Mouse (Mus musculus) heart, postnatal 4 days (tissue): ENCODE measurements around the gene Vmn1r159. TPM values are rescaled to one million over a fixed set of nuclear protein-coding genes. Genes with fewer than 3 reads are reported as not detected.
"Not testable (repeated sequence)": the region's sequence is repeated elsewhere in the genome, so short reads cannot be mapped to it uniquely, and the experiment has no call there.

Source experiments
- DNase-seq: peaks from one replicate; pipeline ENCODE4 v3.0.0; 2021
- total RNA-seq, 2 experiments: library from RNA; stranded (reverse); gene quantifications; 2 replicates each; pipeline ENCODE4 v1.2.3; 2021

Gene Vmn1r159
- not detected for total RNA-seq

DNA sequence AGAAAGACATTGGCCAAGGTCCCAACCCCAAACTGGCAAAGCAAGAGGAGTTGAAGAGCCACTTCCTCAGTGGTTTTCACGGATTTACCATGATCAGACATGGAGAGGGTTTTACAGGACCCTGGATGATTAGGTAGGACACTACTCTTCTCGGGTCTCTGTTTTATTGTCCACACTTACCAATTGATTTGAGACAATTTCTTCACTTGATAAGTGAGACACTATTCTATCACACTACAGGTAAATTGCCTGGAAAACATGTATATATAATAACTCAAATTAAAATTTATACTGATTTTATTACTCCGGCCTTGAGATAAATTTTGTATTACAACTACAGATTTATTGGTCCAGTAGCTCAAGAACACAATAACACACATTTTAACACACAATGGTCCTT is at the start of gene Vmn1r159:
Gene Vmn1r159, minus strand, starts transcription at position 101 of the 400 bp plus-strand sequence.
- DNase-seq = not testable (repeated sequence)

DNA sequence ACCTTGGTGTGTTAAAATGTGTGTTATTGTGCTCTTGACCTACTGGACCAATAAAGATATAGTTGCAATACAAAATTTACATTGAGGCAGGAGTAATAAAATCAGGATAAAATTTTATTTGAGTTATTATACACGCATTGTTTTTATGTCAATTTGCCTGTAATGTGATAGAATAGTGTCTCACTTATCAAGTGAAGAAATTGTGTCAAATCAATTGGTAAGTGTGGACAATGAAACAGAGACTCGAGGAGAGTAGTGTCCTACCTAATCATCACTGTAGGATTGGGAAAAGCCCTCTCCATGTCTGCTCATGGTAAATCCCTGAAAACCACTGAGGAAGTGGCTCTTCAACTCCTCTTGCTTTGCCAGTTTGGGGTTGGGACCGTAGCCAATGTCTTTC is 27.5 kb upstream of the Vmn1r159 start, which contains the start of gene Vmn1r160:
Gene Vmn1r160, plus strand, starts transcription at position 301 of the 400 bp plus-strand sequence.
- not testable (repeated sequence) for DNase-seq

Other genes starting within 250 kb of the Vmn1r159 start
- not detected for gene Vmn1r155, start 185.6 kb downstream of the Vmn1r159 start, total RNA-seq
- not detected for gene Gm8693, start 151.3 kb downstream of the Vmn1r159 start, total RNA-seq
- not detected for gene Gm4567, start 123.9 kb downstream of the Vmn1r159 start, total RNA-seq
- gene Vmn1r157, start 81.9 kb downstream of the Vmn1r159 start, total RNA-seq = not detected
- gene Vmn1r158, start 52.8 kb downstream of the Vmn1r159 start, total RNA-seq = not detected
- not detected for gene Vmn1r160, start 27.6 kb upstream of the Vmn1r159 start, total RNA-seq
- not detected for gene Gm4214, start 141.1 kb upstream of the Vmn1r159 start, total RNA-seq
- gene Gm4216, start 176.3 kb upstream of the Vmn1r159 start, total RNA-seq = not detected
- not detected for gene Vmn1r163, start 211.9 kb upstream of the Vmn1r159 start, total RNA-seq
- gene Gm8720, start 223.9 kb upstream of the Vmn1r159 start, total RNA-seq = not detected